Mouse (Mus musculus) right cerebral cortex, adult 18-20 months (tissue): ENCODE data around the gene Htra3.

Source experiments
- DNase-seq: peaks from one replicate; pipeline ENCODE4 v3.0.0; 2022; ENCODE audit warnings: mixed read lengths

Htra3 gene

GRCm38 (mm10) chr5:35610381-35610780, 69.2 kb downstream of the Htra3 start:
- no peak for DNase-seq

- no peak for DNase-seq
Observed at GRCm38 (mm10) chr5:35609971-35610370, 69.6 kb downstream of the Htra3 start.

- DNase-seq, result no peak
Observed at GRCm38 (mm10) chr5:35609381-35609780, 70.2 kb downstream of the Htra3 start.

- no peak for DNase-seq
Observed at GRCm38 (mm10) chr5:35608559-35608958, 71.0 kb downstream of the Htra3 start.

GRCm38 (mm10) chr5:35607784-35608183, 71.8 kb downstream of the Htra3 start:
- peak; percentile 12 for DNase-seq

GRCm38 (mm10) chr5:35606800-35607199, 72.8 kb downstream of the Htra3 start:
- no peak for DNase-seq

GRCm38 (mm10) chr5:35605355-35605754, 74.2 kb downstream of the Htra3 start:
- DNase-seq, result no peak
